Mouse (Mus musculus): Measurements from ENCODE around the gene Dhodh.

DNA sequence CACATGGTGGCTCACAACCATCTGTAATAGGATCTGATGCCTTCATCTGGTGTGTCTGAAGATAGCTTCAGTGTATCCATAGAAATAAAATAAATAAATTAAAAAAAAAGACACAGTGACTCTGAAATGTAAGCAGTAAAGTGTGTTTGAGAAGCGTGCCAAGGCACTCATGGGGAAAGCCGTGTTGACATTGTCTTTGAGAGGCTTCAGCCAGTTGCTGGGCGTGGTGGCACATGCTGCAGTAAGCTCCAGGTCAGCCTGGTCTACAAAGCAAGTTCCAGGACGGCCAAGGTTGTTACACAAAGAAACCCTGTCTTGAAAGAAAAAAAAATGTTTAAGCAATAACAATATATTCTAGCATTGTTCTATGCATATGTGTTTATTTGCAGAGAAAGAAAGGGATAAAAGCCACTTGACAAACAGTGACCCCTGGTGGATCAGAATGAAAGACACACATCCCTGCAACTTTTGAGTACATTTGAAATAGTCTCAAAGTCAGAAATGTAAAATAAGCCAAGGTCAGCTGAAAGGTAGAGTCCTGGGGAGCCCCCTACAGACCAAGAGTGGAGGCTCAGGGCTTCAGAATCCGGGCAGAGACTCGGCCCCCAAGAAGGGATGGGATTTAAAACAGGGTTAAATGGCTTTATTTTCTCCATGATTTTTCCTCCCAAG lies 15.2 kb downstream of the Dhodh start:
- TF ChIP-seq POLR2A (IDR thresholded peaks at IDR 0.05; ENCODE audit: borderline replicate concordance, insufficient read depth, low read length) (no peak), CTCF (IDR thresholded peaks at IDR 0.05; ENCODE audit: borderline replicate concordance, insufficient read depth, low read depth, low read length) (no peak)
